Mouse (Mus musculus) gastrocnemius, adult 2 months (tissue): ENCODE results near the gene Hnrnpll. TPM values are rescaled to one million over a fixed set of nuclear protein-coding genes. Genes with fewer than 3 reads are reported as not detected.
A peak's percentile ranks its signal among the peaks of the same experiment; 100 is the strongest.

Experiments used
- DNase-seq: peaks from one replicate; pipeline ENCODE4 v3.0.0; 2022
- H3K27ac ChIP-seq: fragments of 200-600 bp; 2 replicates; pipeline ENCODE4 v1.8.1; 2022; ENCODE audit warnings: mild to moderate bottlenecking
- H3K4me3 ChIP-seq: fragments of 200-600 bp; 2 replicates; pipeline ENCODE4 v1.8.1; 2022; ENCODE audit warnings: mild to moderate bottlenecking, moderate library complexity
- CTCF ChIP-seq: fragments of 200-600 bp; IDR thresholded peaks from 2 replicates; pipeline ENCODE4 v1.8.1; 2022; ENCODE audit warnings: antibody characterized with exemption, mild to moderate bottlenecking, moderate library complexity
- intact Hi-C: fragments of 180-260 bp; cut with DNase I; formaldehyde crosslinking; loops from one replicate; pipeline ENCODE4 v1.15.1; 2025
- long read RNA-seq, 2 experiments: library from polyadenylated mRNA; stranded (forward); transcript quantifications; one replicate each; pipeline ENCODE4 v2.0.0; 2021
- total RNA-seq, 2 experiments: library from RNA; stranded (reverse); gene quantifications; 2 replicates each; pipeline ENCODE4 v1.2.3; 2021

The Hnrnpll gene
- total RNA-seq, result 10 to 100 TPM; 16.4 to 18.7 TPM
- long read RNA-seq, experiment 1, transcript Hnrnpll-205 (13 exons, 3,009 nt), result minor isoform, 11 of 26 reads
- long read RNA-seq, experiment 1, transcript Hnrnpll-201 (13 exons, 3,116 nt), result major isoform, 12 of 26 reads
- long read RNA-seq, experiment 1, partial matches to known transcripts, result 1 of 26 reads
- long read RNA-seq, experiment 1, other reads (novel, unspliced or antisense), result 0 of 26 reads
- long read RNA-seq, experiment 2, transcript Hnrnpll-205 (13 exons, 3,009 nt), result minor isoform, 10 of 37 reads
- long read RNA-seq, experiment 2, transcript Hnrnpll-201 (13 exons, 3,116 nt), result major isoform, 18 of 37 reads
- long read RNA-seq, experiment 2, partial matches to known transcripts, result 1 of 37 reads
- long read RNA-seq, experiment 2, other reads (novel, unspliced or antisense), result 7 of 37 reads

- intact Hi-C loops, result loop anchor here (5.0 kb wide), 2 partner anchors 65 to 105 kb away; partner anchors contain the start of gene Galm
- peak; percentile 98 for DNase-seq
- Histone ChIP-seq H3K27ac (peak within 1 kb of the TSS; percentile 93), H3K4me3 (peak within 1 kb of the TSS; percentile 99)
- TF ChIP-seq CTCF, result no peak
These were observed at the start of gene Hnrnpll for GRCm38 (mm10) chr17:80061783-80062619. Gene Hnrnpll (minus strand): TSS chr17:80062334.

- intact Hi-C loops, result no loop called here
- H3K4me3 ChIP-seq, result no peak overlapping the region
- H3K27ac ChIP-seq, result no peak overlapping the region
- DNase-seq, result no peak
- no peak for TF ChIP-seq CTCF
These were observed 43.3 kb upstream of the Hnrnpll start for GRCm38 (mm10) chr17:80105348-80105978.

- no peak for DNase-seq
- no peak overlapping the region for H3K4me3 ChIP-seq
- intact Hi-C loops, result no loop called here
- no peak overlapping the region for H3K27ac ChIP-seq
- no peak for TF ChIP-seq CTCF
These were observed 37.7 kb upstream of the Hnrnpll start for GRCm38 (mm10) chr17:80099823-80100222.

GRCm38 (mm10) chr17:80097221-80097620 lies 35.1 kb upstream of the Hnrnpll start:
- H3K4me3 ChIP-seq, result no peak overlapping the region
- intact Hi-C loops, result no loop called here
- TF ChIP-seq CTCF, result no peak
- no peak for DNase-seq
- no peak overlapping the region for H3K27ac ChIP-seq

- no peak overlapping the region for H3K27ac ChIP-seq
- DNase-seq, result no peak
- intact Hi-C loops, result no loop called here
- no peak overlapping the region for H3K4me3 ChIP-seq
- no peak for TF ChIP-seq CTCF
These were observed 34.6 kb upstream of the Hnrnpll start for GRCm38 (mm10) chr17:80096720-80097114.

GRCm38 (mm10) chr17:80096043-80096719 lies 34.0 kb upstream of the Hnrnpll start:
- Histone ChIP-seq H3K27ac (peak overlapping the region; percentile 53; the same call in 1 of the 2 replicates), H3K4me3 (peak overlapping the region; percentile 67)
- intact Hi-C loops, result no loop called here
- peak; percentile 66 for DNase-seq
- TF ChIP-seq CTCF, result no peak

- Histone ChIP-seq H3K4me3 (peak overlapping the region; percentile 67), H3K27ac (peak overlapping the region; percentile 53; the same call in 1 of the 2 replicates)
- no peak for TF ChIP-seq CTCF
- DNase-seq, result no peak
- intact Hi-C loops, result no loop called here
These were observed 33.2 kb upstream of the Hnrnpll start for GRCm38 (mm10) chr17:80095254-80095899.

GRCm38 (mm10) chr17:80091879-80092549 lies 29.9 kb upstream of the Hnrnpll start:
- Histone ChIP-seq H3K4me3 (no peak overlapping the region), H3K27ac (no peak overlapping the region)
- TF ChIP-seq CTCF, result no peak
- DNase-seq, result no peak
- intact Hi-C loops, result no loop called here

- intact Hi-C loops, result no loop called here
- Histone ChIP-seq H3K27ac (no peak overlapping the region), H3K4me3 (no peak overlapping the region)
- no peak for DNase-seq
- no peak for TF ChIP-seq CTCF
These were observed 28.4 kb upstream of the Hnrnpll start for GRCm38 (mm10) chr17:80090551-80090950.

GRCm38 (mm10) chr17:80088168-80088567 lies 26.0 kb upstream of the Hnrnpll start:
- no peak for DNase-seq
- H3K27ac ChIP-seq, result no peak overlapping the region
- intact Hi-C loops, result no loop called here
- no peak overlapping the region for H3K4me3 ChIP-seq
- TF ChIP-seq CTCF, result no peak

GRCm38 (mm10) chr17:80086591-80086990 lies 24.5 kb upstream of the Hnrnpll start:
- Histone ChIP-seq H3K4me3 (no peak overlapping the region), H3K27ac (no peak overlapping the region)
- intact Hi-C loops, result no loop called here
- TF ChIP-seq CTCF, result no peak
- DNase-seq, result no peak
